Mouse (Mus musculus) layer of hippocampus, adult 9-11 months (tissue): ENCODE data around the gene Tbck.

Experiments
- DNase-seq: peaks from one replicate; pipeline ENCODE4 v3.0.0; 2022

Tbck gene

GRCm38 (mm10) chr3:132683447-132684230, at the start of gene Tbck:
Gene Tbck, plus strand, starts transcription at chr3:132684144.
- peak; percentile 93 for DNase-seq

GRCm38 (mm10) chr3:132637080-132637479, 46.9 kb upstream of the Tbck start:
- no peak for DNase-seq

GRCm38 (mm10) chr3:132644071-132644470, 39.9 kb upstream of the Tbck start:
- DNase-seq = no peak

GRCm38 (mm10) chr3:132646814-132647213, 37.1 kb upstream of the Tbck start:
- no peak for DNase-seq

- no peak for DNase-seq
Observed at GRCm38 (mm10) chr3:132649368-132649767, 34.6 kb upstream of the Tbck start.

GRCm38 (mm10) chr3:132650191-132650590, 33.8 kb upstream of the Tbck start:
- no peak for DNase-seq

GRCm38 (mm10) chr3:132651776-132652175, 32.2 kb upstream of the Tbck start:
- no peak for DNase-seq

GRCm38 (mm10) chr3:132653959-132654358, 30.0 kb upstream of the Tbck start:
- no peak for DNase-seq

GRCm38 (mm10) chr3:132655955-132656354, 28.0 kb upstream of the Tbck start:
- no peak for DNase-seq

- DNase-seq = no peak
Observed at GRCm38 (mm10) chr3:132677494-132677893, 6.5 kb upstream of the Tbck start.

- no peak for DNase-seq
Observed at GRCm38 (mm10) chr3:132684231-132684928, 436 bp downstream of the Tbck start, which contains the start of gene Aimp1. Gene Aimp1, minus strand, starts transcription at chr3:132684370.

GRCm38 (mm10) chr3:132701368-132701767, 17.4 kb downstream of the Tbck start:
- no peak for DNase-seq

- no peak for DNase-seq
Observed at GRCm38 (mm10) chr3:132704216-132704615, 20.3 kb downstream of the Tbck start.

GRCm38 (mm10) chr3:132706977-132707376, 23.0 kb downstream of the Tbck start:
- DNase-seq = no peak

- no peak for DNase-seq
Observed at GRCm38 (mm10) chr3:132713913-132714312, 30.0 kb downstream of the Tbck start.

- DNase-seq = no peak
Observed at GRCm38 (mm10) chr3:132717316-132717715, 33.4 kb downstream of the Tbck start.

- peak; percentile 20 for DNase-seq
Observed at GRCm38 (mm10) chr3:132724326-132724725, 40.4 kb downstream of the Tbck start.

- no peak for DNase-seq
Observed at GRCm38 (mm10) chr3:132744287-132745146, 60.6 kb downstream of the Tbck start.

GRCm38 (mm10) chr3:132747036-132747435, 63.1 kb downstream of the Tbck start:
- DNase-seq = peak; percentile 66

GRCm38 (mm10) chr3:132747766-132748165, 63.8 kb downstream of the Tbck start:
- no peak for DNase-seq

- no peak for DNase-seq
Observed at GRCm38 (mm10) chr3:132748750-132749149, 64.8 kb downstream of the Tbck start.

- no peak for DNase-seq
Observed at GRCm38 (mm10) chr3:132752772-132753171, 68.8 kb downstream of the Tbck start.

- no peak for DNase-seq
Observed at GRCm38 (mm10) chr3:132756274-132756673, 72.3 kb downstream of the Tbck start.
